Mouse (Mus musculus): Measurements from ENCODE around the gene A030005L19Rik.
"Not testable (repeated sequence)": the region's sequence is repeated elsewhere in the genome, so short reads cannot be mapped to it uniquely, and the experiment has no call there.

Gene A030005L19Rik

GRCm38 (mm10) chr1:82913025-82913424 is at the start of gene A030005L19Rik:
A030005L19Rik (plus strand) TSS chr1:82913325.
- no peak for TF ChIP-seq GATA4 (IDR thresholded peaks at IDR 0.05; ENCODE audit: insufficient replicate concordance, low read length)

GRCm38 (mm10) chr1:82870202-82870601 is 42.9 kb upstream of the A030005L19Rik start:
- TF ChIP-seq GATA4 (IDR thresholded peaks at IDR 0.05; ENCODE audit: insufficient replicate concordance, low read length), result no peak

DNA sequence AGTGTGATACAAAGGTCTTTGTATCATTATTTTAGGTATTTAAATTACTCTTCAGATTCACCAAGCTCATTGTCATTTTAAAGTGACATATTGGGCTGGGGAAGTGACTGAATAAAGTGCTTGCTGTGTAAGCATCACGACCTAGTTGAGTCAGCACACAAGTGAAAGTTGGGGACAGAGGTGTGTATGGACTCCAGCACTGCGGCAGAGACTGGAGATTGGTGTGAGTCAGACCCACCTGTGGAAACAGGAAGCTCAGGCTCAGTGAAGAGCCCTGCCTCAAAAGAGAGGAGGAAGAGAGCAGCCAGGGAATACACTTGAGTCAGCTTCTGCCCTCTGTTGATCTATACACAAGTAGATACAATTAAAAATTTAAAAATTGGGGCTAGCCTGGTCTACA is 34.0 kb upstream of the A030005L19Rik start:
- TF ChIP-seq GATA4 (IDR thresholded peaks at IDR 0.05; ENCODE audit: insufficient replicate concordance, low read length), result no peak

GRCm38 (mm10) chr1:82880196-82880595 is 32.9 kb upstream of the A030005L19Rik start:
- TF ChIP-seq GATA4 (IDR thresholded peaks at IDR 0.05; ENCODE audit: insufficient replicate concordance, low read length), result no peak

DNA sequence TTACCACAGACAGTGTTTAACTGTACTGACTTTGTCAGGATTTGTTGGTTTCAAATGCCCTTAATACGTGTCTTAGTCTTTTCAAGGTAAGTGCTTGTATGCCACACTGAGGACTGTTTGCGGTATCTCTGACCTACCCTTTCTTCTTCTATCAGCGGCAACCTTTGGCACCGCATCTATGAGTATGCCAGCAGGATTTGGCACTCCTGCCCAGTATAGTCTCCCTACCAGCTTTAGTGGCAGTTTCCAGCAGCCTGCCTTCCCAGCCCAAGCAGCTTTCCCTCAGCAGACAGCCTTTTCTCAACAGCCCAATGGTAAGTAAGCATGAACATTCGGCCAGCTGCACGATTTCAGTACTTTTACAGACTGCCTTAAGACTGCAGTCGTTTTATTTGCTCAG is 19.9 kb upstream of the A030005L19Rik start:
- no peak for TF ChIP-seq GATA4 (IDR thresholded peaks at IDR 0.05; ENCODE audit: insufficient replicate concordance, low read length)

DNA sequence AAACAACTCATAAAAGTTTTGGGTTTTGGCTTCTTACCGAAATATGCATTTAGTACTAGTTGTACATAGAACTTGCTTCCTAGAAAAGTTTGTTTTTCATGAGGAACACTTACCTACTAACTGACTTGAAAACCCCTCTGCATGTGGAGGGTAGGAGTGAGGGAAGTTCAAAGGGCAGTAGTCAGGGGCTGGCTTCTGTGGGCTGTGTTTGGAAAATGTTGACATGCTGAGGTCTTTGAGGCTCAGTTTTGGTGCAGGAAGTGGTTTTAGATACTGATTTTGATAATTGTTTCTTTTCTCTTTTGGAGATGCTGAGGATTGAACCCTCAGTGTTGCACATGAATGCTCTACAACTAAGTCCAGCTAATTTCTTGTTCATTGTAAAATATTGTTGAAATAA is 12.6 kb upstream of the A030005L19Rik start:
- TF ChIP-seq GATA4 (IDR thresholded peaks at IDR 0.05; ENCODE audit: insufficient replicate concordance, low read length), result no peak

DNA sequence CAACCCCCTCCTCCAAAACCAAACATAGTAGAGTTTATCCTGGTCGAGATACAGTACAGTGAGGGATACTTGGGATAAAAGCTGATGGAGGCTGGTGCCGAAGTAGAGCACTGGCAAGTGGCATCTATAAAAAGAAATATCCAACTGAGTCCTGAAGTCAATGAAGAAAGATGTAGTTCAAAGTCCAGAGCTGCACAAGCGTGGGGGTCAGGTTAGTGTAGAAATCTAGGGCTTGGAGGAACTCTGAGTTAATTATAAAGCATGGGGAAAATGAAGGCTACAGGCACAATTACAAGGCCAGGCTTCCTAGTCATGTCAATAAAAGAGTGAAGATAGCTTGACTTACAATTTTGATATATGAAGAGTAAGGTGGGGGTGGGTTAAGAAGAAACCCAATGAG is 11.9 kb upstream of the A030005L19Rik start:
- no peak for TF ChIP-seq GATA4 (IDR thresholded peaks at IDR 0.05; ENCODE audit: insufficient replicate concordance, low read length)

GRCm38 (mm10) chr1:82905886-82906285 is 7.2 kb upstream of the A030005L19Rik start:
- TF ChIP-seq GATA4 (IDR thresholded peaks at IDR 0.05; ENCODE audit: insufficient replicate concordance, low read length), result no peak

DNA sequence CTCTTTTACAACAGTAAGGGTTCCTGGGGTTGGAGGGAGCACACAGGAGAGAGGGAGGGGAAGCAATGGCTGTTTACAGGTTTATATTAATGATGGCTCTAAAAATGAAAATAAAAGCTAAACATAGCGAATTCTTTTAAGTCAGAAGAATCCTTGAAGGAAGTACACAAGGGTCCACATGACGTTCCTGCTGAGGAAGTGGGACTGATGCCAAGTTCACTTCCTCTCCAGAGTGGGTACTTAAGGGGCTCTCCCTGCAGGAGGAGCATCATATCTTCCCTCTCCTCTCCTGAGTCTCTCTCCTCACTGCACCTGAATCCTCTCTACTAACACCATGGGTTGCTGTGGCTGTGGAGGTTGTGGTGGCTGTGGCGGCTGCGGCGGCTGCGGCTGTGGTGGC is 11.5 kb downstream of the A030005L19Rik start, which contains the start of gene A030014E15Rik:
Gene A030014E15Rik (plus strand): TSS at position 268 of the 400 bp plus-strand sequence.
- TF ChIP-seq GATA4 (IDR thresholded peaks at IDR 0.05; ENCODE audit: insufficient replicate concordance, low read length), result no peak

- not testable (repeated sequence) for TF ChIP-seq GATA4 (IDR thresholded peaks at IDR 0.05; ENCODE audit: insufficient replicate concordance, low read length)
These were observed 18.2 kb downstream of the A030005L19Rik start, which contains the start of gene Gm6217 for GRCm38 (mm10) chr1:82931326-82931725. Gm6217 (minus strand) TSS chr1:82931399.

- no peak for TF ChIP-seq GATA4 (IDR thresholded peaks at IDR 0.05; ENCODE audit: insufficient replicate concordance, low read length)
These were observed 25.5 kb downstream of the A030005L19Rik start for GRCm38 (mm10) chr1:82938666-82939065.

- TF ChIP-seq GATA4 (IDR thresholded peaks at IDR 0.05; ENCODE audit: insufficient replicate concordance, low read length), result not testable (repeated sequence)
These were observed 30.2 kb downstream of the A030005L19Rik start, which contains the start of gene A030003K21Rik for GRCm38 (mm10) chr1:82943295-82943694. A030003K21Rik (minus strand) TSS chr1:82943388.

DNA sequence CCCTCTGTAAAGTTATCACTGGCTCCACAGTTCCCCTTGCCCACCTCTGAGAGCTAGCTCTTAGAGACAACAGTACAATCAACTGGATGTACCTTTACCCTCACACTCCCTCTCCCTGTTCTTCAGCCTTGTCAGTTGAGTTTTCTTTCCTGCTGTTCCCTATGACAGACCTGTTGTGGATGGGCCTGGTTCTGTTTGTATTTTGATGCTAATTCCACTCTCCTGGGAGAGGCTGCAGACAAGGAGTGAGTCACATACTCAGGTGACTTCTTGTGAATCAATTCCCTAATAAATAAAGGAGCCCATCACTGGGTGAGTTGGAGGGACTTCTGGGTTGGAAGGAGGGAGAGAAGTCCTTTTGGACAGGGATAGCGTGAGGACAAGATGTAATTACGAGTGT is 35.5 kb downstream of the A030005L19Rik start:
- no peak for TF ChIP-seq GATA4 (IDR thresholded peaks at IDR 0.05; ENCODE audit: insufficient replicate concordance, low read length)

- TF ChIP-seq GATA4 (IDR thresholded peaks at IDR 0.05; ENCODE audit: insufficient replicate concordance, low read length), result not testable (repeated sequence)
These were observed 42.8 kb downstream of the A030005L19Rik start, which contains the start of gene Gm7544 for GRCm38 (mm10) chr1:82955913-82956312. Gm7544 (minus strand) TSS chr1:82956013.

GRCm38 (mm10) chr1:82959870-82960385 is 46.8 kb downstream of the A030005L19Rik start, which contains the start of gene Gm47955:
Gm47955 (plus strand) TSS chr1:82960286.
- TF ChIP-seq GATA4 (IDR thresholded peaks at IDR 0.05; ENCODE audit: insufficient replicate concordance, low read length), result no peak
